Mouse (Mus musculus): ENCODE measurements at regions not wholly inside any gene's neighbourhood (a gene's known extent, or its start where the extent isn't known, plus 50 kb on each side); places are given as distances from the start of the nearest gene placed in this dataset.

- H3K9ac ChIP-seq (ENCODE audit: insufficient read depth, low read depth, low read length, poor library complexity, severe bottlenecking), result no peak overlapping the region
These were observed 101.7 kb upstream of the Runx1 start for GRCm38 (mm10) chr16:92927662-92928061.

GRCm38 (mm10) chr16:92926853-92927252 lies 100.9 kb upstream of the Runx1 start:
- Histone ChIP-seq H3K9me3 (ENCODE audit: control insufficient read depth, insufficient read depth, low read depth, low read length) (no peaks in the 10 kb centered on the region), H3K4me3 (ENCODE audit: insufficient read depth in 1 of 2, low read depth in 1 of 2, low read length in 2 of 2, poor library complexity in 1 of 2, severe bottlenecking in 1 of 2) (no peak overlapping the region), H3K4me1 (ENCODE audit: control insufficient read depth in 2 of 2, insufficient read depth in 2 of 2, low read length in 2 of 2, poor library complexity in 1 of 2) (no peaks in the 10 kb centered on the region), H3K27ac (ENCODE audit: insufficient read depth, low read depth, low read length, poor library complexity, severe bottlenecking) (no peak overlapping the region), H3K9ac (ENCODE audit: insufficient read depth, low read depth, low read length, poor library complexity, severe bottlenecking) (no peak overlapping the region), H3K36me3 (ENCODE audit: control insufficient read depth, insufficient read depth, low read length, poor library complexity, severe bottlenecking) (no peaks in the 10 kb centered on the region)
- no peak for TF ChIP-seq CHD2 (IDR thresholded peaks at IDR 0.05; ENCODE audit: low read depth, low read length)
- no peak for TF ChIP-seq ZNF384 (IDR thresholded peaks at IDR 0.05; ENCODE audit: low read depth, low read length)
- no peak for TF ChIP-seq HCFC1 (IDR thresholded peaks at IDR 0.05; ENCODE audit: borderline replicate concordance, insufficient read depth, low read length)
- no peak for TF ChIP-seq ZC3H11A (IDR thresholded peaks at IDR 0.05; ENCODE audit: borderline replicate concordance, low read depth, low read length)
- TF ChIP-seq MAFK (IDR thresholded peaks at IDR 0.05; ENCODE audit: insufficient read depth, low read depth, low read length), result no peak
- in situ Hi-C loops (cut with MboI; ENCODE audit: low sequenced_read_pairs in 2 of 2, unreplicated experiment in 2 of 2), result no loop called here
- DNase-seq (ENCODE audit: low read depth, low spot score), result no peak

More at GRCm38 (mm10) chr16:92927662-92928061, 101.7 kb upstream of the Runx1 start:
- no peak overlapping the region for H3K27ac ChIP-seq (ENCODE audit: insufficient read depth, low read depth, low read length, poor library complexity, severe bottlenecking)
- H3K9me3 ChIP-seq (ENCODE audit: control insufficient read depth, insufficient read depth, low read depth, low read length), result no peaks in the 10 kb centered on the region
- H3K36me3 ChIP-seq (ENCODE audit: control insufficient read depth, insufficient read depth, low read length, poor library complexity, severe bottlenecking), result no peaks in the 10 kb centered on the region
- in situ Hi-C loops (cut with MboI; ENCODE audit: low sequenced_read_pairs in 2 of 2, unreplicated experiment in 2 of 2), result no loop called here
- DNase-seq (ENCODE audit: low read depth, low spot score), result no peak
- TF ChIP-seq HCFC1 (IDR thresholded peaks at IDR 0.05; ENCODE audit: borderline replicate concordance, insufficient read depth, low read length) (no peak), ZNF384 (IDR thresholded peaks at IDR 0.05; ENCODE audit: low read depth, low read length) (no peak), ZC3H11A (IDR thresholded peaks at IDR 0.05; ENCODE audit: borderline replicate concordance, low read depth, low read length) (no peak), CHD2 (IDR thresholded peaks at IDR 0.05; ENCODE audit: low read depth, low read length) (no peak), MAFK (IDR thresholded peaks at IDR 0.05; ENCODE audit: insufficient read depth, low read depth, low read length) (no peak)
- H3K4me1 ChIP-seq (ENCODE audit: control insufficient read depth in 2 of 2, insufficient read depth in 2 of 2, low read length in 2 of 2, poor library complexity in 1 of 2), result no peaks in the 10 kb centered on the region
- H3K4me3 ChIP-seq (ENCODE audit: insufficient read depth in 1 of 2, low read depth in 1 of 2, low read length in 2 of 2, poor library complexity in 1 of 2, severe bottlenecking in 1 of 2), result no peak overlapping the region

- in situ Hi-C loops (cut with MboI; ENCODE audit: low sequenced_read_pairs in 2 of 2, unreplicated experiment in 2 of 2), result no loop called here
- TF ChIP-seq ZNF384 (IDR thresholded peaks at IDR 0.05; ENCODE audit: low read depth, low read length), result no peak
- no peak for TF ChIP-seq CHD2 (IDR thresholded peaks at IDR 0.05; ENCODE audit: low read depth, low read length)
- TF ChIP-seq HCFC1 (IDR thresholded peaks at IDR 0.05; ENCODE audit: borderline replicate concordance, insufficient read depth, low read length), result no peak
- TF ChIP-seq ZC3H11A (IDR thresholded peaks at IDR 0.05; ENCODE audit: borderline replicate concordance, low read depth, low read length), result no peak
- TF ChIP-seq MAFK (IDR thresholded peaks at IDR 0.05; ENCODE audit: insufficient read depth, low read depth, low read length), result no peak
- Histone ChIP-seq H3K9ac (ENCODE audit: insufficient read depth, low read depth, low read length, poor library complexity, severe bottlenecking) (no peak overlapping the region), H3K27ac (ENCODE audit: insufficient read depth, low read depth, low read length, poor library complexity, severe bottlenecking) (no peak overlapping the region), H3K36me3 (ENCODE audit: control insufficient read depth, insufficient read depth, low read length, poor library complexity, severe bottlenecking) (no peaks in the 10 kb centered on the region), H3K4me3 (ENCODE audit: insufficient read depth in 1 of 2, low read depth in 1 of 2, low read length in 2 of 2, poor library complexity in 1 of 2, severe bottlenecking in 1 of 2) (no peak overlapping the region), H3K9me3 (ENCODE audit: control insufficient read depth, insufficient read depth, low read depth, low read length) (no peaks in the 10 kb centered on the region), H3K4me1 (ENCODE audit: control insufficient read depth in 2 of 2, insufficient read depth in 2 of 2, low read length in 2 of 2, poor library complexity in 1 of 2) (no peaks in the 10 kb centered on the region)
- DNase-seq (ENCODE audit: low read depth, low spot score), result no peak
These were observed 95.0 kb upstream of the Runx1 start for GRCm38 (mm10) chr16:92920947-92921346.

GRCm38 (mm10) chr16:92917356-92917755 lies 91.4 kb upstream of the Runx1 start:
- H3K4me3 ChIP-seq (ENCODE audit: insufficient read depth in 1 of 2, low read depth in 1 of 2, low read length in 2 of 2, poor library complexity in 1 of 2, severe bottlenecking in 1 of 2), result no peak overlapping the region
- H3K36me3 ChIP-seq (ENCODE audit: control insufficient read depth, insufficient read depth, low read length, poor library complexity, severe bottlenecking), result no peaks in the 10 kb centered on the region
- TF ChIP-seq ZC3H11A (IDR thresholded peaks at IDR 0.05; ENCODE audit: borderline replicate concordance, low read depth, low read length) (no peak), MAFK (IDR thresholded peaks at IDR 0.05; ENCODE audit: insufficient read depth, low read depth, low read length) (no peak), HCFC1 (IDR thresholded peaks at IDR 0.05; ENCODE audit: borderline replicate concordance, insufficient read depth, low read length) (no peak), ZNF384 (IDR thresholded peaks at IDR 0.05; ENCODE audit: low read depth, low read length) (no peak), CHD2 (IDR thresholded peaks at IDR 0.05; ENCODE audit: low read depth, low read length) (no peak)
- DNase-seq (ENCODE audit: low read depth, low spot score), result no peak
- H3K4me1 ChIP-seq (ENCODE audit: control insufficient read depth in 2 of 2, insufficient read depth in 2 of 2, low read length in 2 of 2, poor library complexity in 1 of 2), result no peaks in the 10 kb centered on the region
- H3K9me3 ChIP-seq (ENCODE audit: control insufficient read depth, insufficient read depth, low read depth, low read length), result no peaks in the 10 kb centered on the region
- in situ Hi-C loops (cut with MboI; ENCODE audit: low sequenced_read_pairs in 2 of 2, unreplicated experiment in 2 of 2), result no loop called here
- no peak overlapping the region for H3K27ac ChIP-seq (ENCODE audit: insufficient read depth, low read depth, low read length, poor library complexity, severe bottlenecking)
- H3K9ac ChIP-seq (ENCODE audit: insufficient read depth, low read depth, low read length, poor library complexity, severe bottlenecking), result no peak overlapping the region

- in situ Hi-C loops (cut with MboI; ENCODE audit: low sequenced_read_pairs in 2 of 2, unreplicated experiment in 2 of 2), result no loop called here
- DNase-seq (ENCODE audit: low read depth, low spot score), result no peak
- H3K4me1 ChIP-seq (ENCODE audit: control insufficient read depth in 2 of 2, insufficient read depth in 2 of 2, low read length in 2 of 2, poor library complexity in 1 of 2), result no peaks in the 10 kb centered on the region
- H3K9ac ChIP-seq (ENCODE audit: insufficient read depth, low read depth, low read length, poor library complexity, severe bottlenecking), result no peak overlapping the region
- no peaks in the 10 kb centered on the region for H3K36me3 ChIP-seq (ENCODE audit: control insufficient read depth, insufficient read depth, low read length, poor library complexity, severe bottlenecking)
- TF ChIP-seq CHD2 (IDR thresholded peaks at IDR 0.05; ENCODE audit: low read depth, low read length) (no peak), MAFK (IDR thresholded peaks at IDR 0.05; ENCODE audit: insufficient read depth, low read depth, low read length) (no peak), ZNF384 (IDR thresholded peaks at IDR 0.05; ENCODE audit: low read depth, low read length) (no peak), ZC3H11A (IDR thresholded peaks at IDR 0.05; ENCODE audit: borderline replicate concordance, low read depth, low read length) (no peak), HCFC1 (IDR thresholded peaks at IDR 0.05; ENCODE audit: borderline replicate concordance, insufficient read depth, low read length) (no peak)
- no peaks in the 10 kb centered on the region for H3K9me3 ChIP-seq (ENCODE audit: control insufficient read depth, insufficient read depth, low read depth, low read length)
- no peak overlapping the region for H3K4me3 ChIP-seq (ENCODE audit: insufficient read depth in 1 of 2, low read depth in 1 of 2, low read length in 2 of 2, poor library complexity in 1 of 2, severe bottlenecking in 1 of 2)
- no peak overlapping the region for H3K27ac ChIP-seq (ENCODE audit: insufficient read depth, low read depth, low read length, poor library complexity, severe bottlenecking)
These were observed 89.7 kb upstream of the Runx1 start for GRCm38 (mm10) chr16:92915651-92916050.
